ENCODE assay signal across 1 mouse cellular context in the genomic region with DNA sequence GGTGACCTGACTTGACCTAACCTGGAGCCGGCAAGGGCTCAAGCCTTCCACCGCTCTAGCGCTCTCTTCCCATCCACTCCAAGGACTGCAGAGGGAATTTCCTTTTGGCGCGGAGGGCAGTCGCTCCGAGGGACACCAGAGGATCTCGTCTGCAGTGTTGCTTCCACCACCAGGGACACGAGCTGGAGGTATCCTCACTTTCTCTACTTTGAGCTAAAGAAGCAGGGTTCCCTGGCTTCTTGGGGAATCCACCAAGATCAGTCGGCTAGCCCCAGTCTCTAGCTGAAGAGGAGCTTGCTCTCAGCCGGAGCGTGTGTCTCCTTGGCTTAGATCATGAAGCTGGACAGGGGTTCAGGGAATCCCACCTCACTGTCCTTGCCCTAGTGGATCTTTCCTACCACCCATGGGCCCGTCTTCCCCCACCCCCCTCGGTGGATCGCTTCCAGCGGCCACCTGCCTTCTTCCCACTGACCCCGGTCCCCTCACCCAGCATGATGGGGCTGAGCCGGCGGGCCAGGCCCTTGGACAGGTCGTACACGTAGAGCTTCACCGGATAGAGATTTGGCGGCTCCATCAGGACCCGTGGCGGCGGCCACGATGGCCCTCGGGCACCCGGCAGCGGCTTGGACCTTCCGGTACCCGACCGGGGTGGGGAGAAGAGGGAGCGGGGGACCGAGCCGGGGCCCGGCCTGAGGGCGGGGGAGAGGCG.
A peak's percentile ranks its signal among the peaks of the same experiment; 100 is the strongest.
TF ChIP-seq lines count a peak whose summit lies in the region.

No protein-coding gene starts in this region.

TF ChIP-seq in CH12.LX, 34 proteins besides CTCF, POLR2A, EP300 and RAD21:
- TF ChIP-seq NELFE (IDR thresholded peaks at IDR 0.05; ENCODE audit: low read depth, low read length), result no peak
- TF ChIP-seq HCFC1 (IDR thresholded peaks at IDR 0.05; ENCODE audit: low read depth, low read length), result 0 out of 2 replicates have a peak, but pooled peaks have one; percentile 35
